Mouse (Mus musculus) layer of hippocampus, postnatal 14 days (tissue): ENCODE data around the gene Dgat2. TPM values are rescaled to one million over a fixed set of nuclear protein-coding genes. Genes with fewer than 3 reads are reported as not detected.
A peak's percentile ranks its signal among the peaks of the same experiment; 100 is the strongest.

Experiments
- DNase-seq, 2 experiments: peaks; one replicate each; pipeline ENCODE4 v3.0.0; 2021 to 2022; ENCODE audit warnings: low spot score in 2 of 2, mixed read lengths in 1 of 2
- total RNA-seq, 2 experiments: library from RNA; stranded (reverse); gene quantifications; 2 replicates each; pipeline ENCODE4 v1.2.3; 2021

The Dgat2 gene
- total RNA-seq, 2 experiments from 2014 or later, result 94.7 to 96.3 TPM

GRCm38 (mm10) chr7:99140984-99141918 lies 41.3 kb downstream of the Dgat2 start, which contains the start of gene Uvrag:
Gene Uvrag (minus strand): TSS chr7:99141141.
- DNase-seq, result peak; percentile 99 to 100

GRCm38 (mm10) chr7:99140511-99140910 lies 42.0 kb downstream of the Dgat2 start:
- DNase-seq, result no peak

GRCm38 (mm10) chr7:99139841-99140491 lies 42.6 kb downstream of the Dgat2 start:
- DNase-seq, result peak; percentile 17 to 29

- DNase-seq, result no peak
Measured at GRCm38 (mm10) chr7:99137541-99137940, 45.0 kb downstream of the Dgat2 start.

GRCm38 (mm10) chr7:99136789-99137188 lies 45.7 kb downstream of the Dgat2 start:
- DNase-seq, result no peak

GRCm38 (mm10) chr7:99133811-99134402 lies 48.6 kb downstream of the Dgat2 start:
- no peak for DNase-seq

- DNase-seq, result no peak
Measured at GRCm38 (mm10) chr7:99132597-99132996, 49.9 kb downstream of the Dgat2 start.

GRCm38 (mm10) chr7:99131819-99132353 lies 50.6 kb downstream of the Dgat2 start:
- DNase-seq, result no peak

- no peak for DNase-seq
Measured at GRCm38 (mm10) chr7:99128965-99129364, 53.6 kb downstream of the Dgat2 start.

- no peak for DNase-seq
Measured at GRCm38 (mm10) chr7:99128020-99128950, 54.2 kb downstream of the Dgat2 start.

GRCm38 (mm10) chr7:99126057-99126456 lies 56.5 kb downstream of the Dgat2 start:
- no peak for DNase-seq

- DNase-seq, result no peak
Measured at GRCm38 (mm10) chr7:99122651-99123050, 59.9 kb downstream of the Dgat2 start.

GRCm38 (mm10) chr7:99120865-99121521 lies 61.5 kb downstream of the Dgat2 start:
- DNase-seq, result no peak

- DNase-seq, result no peak
Measured at GRCm38 (mm10) chr7:99120082-99120481, 62.4 kb downstream of the Dgat2 start.

- DNase-seq, result no peak
Measured at GRCm38 (mm10) chr7:99116781-99117180, 65.7 kb downstream of the Dgat2 start.

- no peak for DNase-seq
Measured at GRCm38 (mm10) chr7:99114006-99114726, 68.4 kb downstream of the Dgat2 start.

- peak in 1 of 2 experiments; percentile 53 for DNase-seq
Measured at GRCm38 (mm10) chr7:99107566-99107965, 75.0 kb downstream of the Dgat2 start.

- no peak for DNase-seq
Measured at GRCm38 (mm10) chr7:99106714-99107270, 75.7 kb downstream of the Dgat2 start.
